Mouse (Mus musculus) cerebral cortex, adult 2 months (tissue): Measurements from ENCODE around the gene Nradd.

Experiments
- WGBS: fragments of 180-500 bp; shearing (Covaris S2); methylation state at CpG from one replicate; pipeline ENCODE4 v1.1.7; 2018; 5-methylcytosine and 5-hydroxymethylcytosine counted together

Nradd gene

GRCm38 (mm10) chr9:110652963-110653654 lies 28.9 kb upstream of the Nradd start:
- 29% methylated on average over 14 of the region's 14 CpGs for WGBS

- 38% methylated on average over 13 of the region's 13 CpGs for WGBS
These were observed 27.9 kb upstream of the Nradd start for GRCm38 (mm10) chr9:110651931-110652722.

GRCm38 (mm10) chr9:110645219-110645618 lies 21.0 kb upstream of the Nradd start:
- 73% methylated on average over 9 of the region's 9 CpGs for WGBS

- WGBS, result 91% methylated on average over 10 of the region's 10 CpGs
These were observed 20.0 kb upstream of the Nradd start for GRCm38 (mm10) chr9:110644295-110644694.

GRCm38 (mm10) chr9:110643787-110644186 lies 19.5 kb upstream of the Nradd start:
- WGBS, result 92% methylated on average over 9 of the region's 9 CpGs

GRCm38 (mm10) chr9:110642812-110643524 lies 18.7 kb upstream of the Nradd start:
- 81% methylated on average over 5 of the region's 5 CpGs for WGBS

- WGBS, result 94% methylated on average over 5 of the region's 5 CpGs
These were observed 16.8 kb upstream of the Nradd start for GRCm38 (mm10) chr9:110641006-110641405.

GRCm38 (mm10) chr9:110638611-110639021 lies 14.4 kb upstream of the Nradd start:
- 80% methylated on average over 10 of the region's 10 CpGs for WGBS

- WGBS, result 22% methylated on average over 19 of the region's 19 CpGs
These were observed 11.0 kb upstream of the Nradd start for GRCm38 (mm10) chr9:110635225-110635624.

- 86% methylated on average over 17 of the region's 17 CpGs for WGBS
These were observed 9.6 kb upstream of the Nradd start for GRCm38 (mm10) chr9:110633882-110634281.

GRCm38 (mm10) chr9:110632671-110633070 lies 8.4 kb upstream of the Nradd start:
- WGBS, result 90% methylated on average over 15 of the region's 15 CpGs

- WGBS, result 66% methylated on average over 30 of the region's 30 CpGs
These were observed 7.5 kb upstream of the Nradd start for GRCm38 (mm10) chr9:110631651-110632275.

- 47% methylated on average over 10 of the region's 10 CpGs for WGBS
These were observed 6.9 kb upstream of the Nradd start for GRCm38 (mm10) chr9:110631191-110631590.

GRCm38 (mm10) chr9:110630171-110630570 lies 5.9 kb upstream of the Nradd start:
- WGBS, result 56% methylated on average over 15 of the region's 15 CpGs

GRCm38 (mm10) chr9:110625350-110625908 lies 1.2 kb upstream of the Nradd start:
- 52% methylated on average over 11 of the region's 11 CpGs for WGBS

GRCm38 (mm10) chr9:110623416-110624195 lies 646 bp downstream of the Nradd start:
- WGBS, result 67% methylated on average over 8 of the region's 8 CpGs

GRCm38 (mm10) chr9:110622621-110623219 lies 1.5 kb downstream of the Nradd start:
- 85% methylated on average over 12 of the region's 12 CpGs for WGBS

- WGBS, result 94% methylated on average over 7 of the region's 7 CpGs
These were observed 3.6 kb downstream of the Nradd start for GRCm38 (mm10) chr9:110620685-110621084.

GRCm38 (mm10) chr9:110620180-110620579 lies 4.1 kb downstream of the Nradd start:
- WGBS, result 83% methylated on average over 7 of the region's 7 CpGs

GRCm38 (mm10) chr9:110617081-110617480 lies 7.2 kb downstream of the Nradd start:
- 63% methylated on average over 3 of the region's 3 CpGs for WGBS
